Mouse (Mus musculus) liver, embryonic 12.5 days (tissue): ENCODE results near the gene Il1rapl2. TPM values are rescaled to one million over a fixed set of nuclear protein-coding genes. Genes with fewer than 3 reads are reported as not detected.

Experiments used
- ATAC-seq: fragments of 200-750 bp; cut with Nextera tagmentation; 2 replicates; pipeline ENCODE4 v1.8.0; 2017; ENCODE audit warnings: moderate number of reproducible peaks, mild to moderate bottlenecking, moderate library complexity
- H3K27ac ChIP-seq: fragments of 300-500 bp; sonication (generic); 2 replicates; pipeline ENCODE4 v1.5.1; 2016; ENCODE audit warnings: mild to moderate bottlenecking
- H3K27me3 ChIP-seq: fragments of 300-500 bp; sonication (generic); replicated peaks from 2 replicates; pipeline ENCODE4 v1.6.1; 2016; ENCODE audit warnings: mild to moderate bottlenecking, moderate library complexity
- H3K36me3 ChIP-seq: fragments of 300-500 bp; sonication (generic); 2 replicates; pipeline ENCODE4 v1.6.1; 2016; ENCODE audit warnings: mild to moderate bottlenecking, moderate library complexity
- H3K4me1 ChIP-seq: fragments of 300-500 bp; sonication (generic); 2 replicates; pipeline ENCODE4 v1.6.1; 2016
- H3K4me2 ChIP-seq: fragments of 300-500 bp; sonication (generic); 2 replicates; pipeline ENCODE4 v1.6.1; 2016; ENCODE audit warnings: mild to moderate bottlenecking, moderate library complexity
- H3K4me3 ChIP-seq: fragments of 300-500 bp; sonication (generic); 2 replicates; pipeline ENCODE4 v1.5.1; 2016; ENCODE audit warnings: mild to moderate bottlenecking, moderate library complexity
- H3K9ac ChIP-seq: fragments of 300-500 bp; sonication (generic); 2 replicates; pipeline ENCODE4 v1.6.1; 2016; ENCODE audit warnings: mild to moderate bottlenecking, moderate library complexity
- H3K9me3 ChIP-seq: fragments of 300-500 bp; sonication (generic); replicated peaks from 2 replicates; pipeline ENCODE4 v1.6.1; 2016; ENCODE audit warnings: mild to moderate bottlenecking, moderate library complexity
- WGBS: fragments of 180-500 bp; shearing (Covaris S2); methylation state at CpG from one replicate; pipeline ENCODE4 v1.1.7; 2016; ENCODE audit not compliant: insufficient replicate concordance; 5-methylcytosine and 5-hydroxymethylcytosine counted together
- polyA plus RNA-seq: library from polyadenylated mRNA; unstranded; fragments of >200 nt; fragmentation: Nextera tagmentation; extraction: Ambion mirVana; gene quantifications from 2 replicates; pipeline ENCODE4 v1.2.1, GENCODE M21; 2016

The Il1rapl2 gene
- polyA plus RNA-seq, 1 experiment from 2014 or later: not detected

DNA sequence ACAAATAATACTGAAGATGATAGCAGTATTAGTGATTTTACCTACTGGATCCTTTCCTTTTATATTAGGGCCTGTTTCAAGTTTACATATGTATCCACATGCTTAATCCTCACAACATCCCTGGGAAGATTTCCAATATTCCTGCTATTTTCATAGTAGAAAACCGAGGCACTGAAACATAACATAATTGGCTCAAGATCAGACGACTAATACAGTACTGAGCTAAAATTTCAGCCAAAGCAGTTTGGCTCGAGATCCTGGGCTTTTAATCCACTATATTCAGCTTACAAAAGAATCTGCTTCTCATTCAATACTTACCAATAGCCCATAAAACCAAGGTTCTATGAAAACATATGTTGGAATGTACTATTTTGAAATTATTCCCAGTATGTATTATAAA, 239.1 kb downstream of the Il1rapl2 start:
- H3K9ac ChIP-seq: no peak overlapping the region
- no peak overlapping the region for H3K4me2 ChIP-seq
- no peak overlapping the region for H3K27ac ChIP-seq
- ATAC-seq: no peak
- H3K27me3 ChIP-seq: no peaks in the 10 kb centered on the region
- H3K9me3 ChIP-seq: no peaks in the 10 kb centered on the region
- no peak overlapping the region for H3K4me3 ChIP-seq
- WGBS: 43% methylated on average over 3 of the region's 3 CpGs
- no peaks in the 10 kb centered on the region for H3K4me1 ChIP-seq
- H3K36me3 ChIP-seq: no peaks in the 10 kb centered on the region

GRCm38 (mm10) chrX:137812151-137812550, 241.7 kb downstream of the Il1rapl2 start:
- Histone ChIP-seq H3K27ac (no peak overlapping the region), H3K36me3 (no peaks in the 10 kb centered on the region), H3K9me3 (no peaks in the 10 kb centered on the region), H3K4me3 (no peak overlapping the region), H3K4me1 (no peaks in the 10 kb centered on the region), H3K27me3 (no peaks in the 10 kb centered on the region), H3K4me2 (no peak overlapping the region), H3K9ac (no peak overlapping the region)
- ATAC-seq: no peak
- WGBS: 35% methylated on average over 1 of the region's 1 CpGs

- Histone ChIP-seq H3K27ac (no peak overlapping the region), H3K36me3 (no peaks in the 10 kb centered on the region), H3K9ac (no peak overlapping the region), H3K27me3 (no peaks in the 10 kb centered on the region), H3K4me2 (no peak overlapping the region), H3K4me1 (no peaks in the 10 kb centered on the region), H3K4me3 (no peak overlapping the region), H3K9me3 (no peaks in the 10 kb centered on the region)
- no peak for ATAC-seq
- 39% methylated on average over 3 of the region's 3 CpGs for WGBS
Observed at GRCm38 (mm10) chrX:137848936-137849335, 278.5 kb downstream of the Il1rapl2 start.

- H3K27me3 ChIP-seq: no peaks in the 10 kb centered on the region
- no peaks in the 10 kb centered on the region for H3K9me3 ChIP-seq
- H3K4me1 ChIP-seq: no peaks in the 10 kb centered on the region
- no peak overlapping the region for H3K4me2 ChIP-seq
- no peak for ATAC-seq
- H3K4me3 ChIP-seq: no peak overlapping the region
- no peak overlapping the region for H3K27ac ChIP-seq
- H3K36me3 ChIP-seq: no peaks in the 10 kb centered on the region
- no peak overlapping the region for H3K9ac ChIP-seq
Observed at GRCm38 (mm10) chrX:137923490-137923889, 353.1 kb downstream of the Il1rapl2 start.

DNA sequence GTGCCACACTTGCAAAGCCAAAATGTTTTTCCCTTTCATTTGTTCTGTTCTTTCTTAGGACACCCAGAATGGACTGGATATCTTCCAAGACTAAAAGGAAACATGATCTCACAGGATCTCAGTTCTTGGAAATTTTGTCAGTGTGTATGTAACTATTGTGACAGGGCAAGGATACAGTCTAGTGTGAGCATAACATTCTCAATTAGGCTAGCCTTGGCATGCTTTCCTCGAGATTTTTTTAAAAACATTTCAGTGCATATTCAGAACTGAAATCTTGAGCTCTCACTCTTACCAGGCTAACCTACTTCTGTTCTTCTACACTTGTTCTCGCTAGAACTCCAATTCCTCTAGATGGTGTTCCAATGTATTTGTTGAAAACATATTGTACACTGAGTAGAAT, 356.4 kb downstream of the Il1rapl2 start:
- Histone ChIP-seq H3K4me1 (no peaks in the 10 kb centered on the region), H3K4me3 (no peak overlapping the region), H3K9me3 (no peaks in the 10 kb centered on the region), H3K9ac (no peak overlapping the region), H3K27ac (no peak overlapping the region), H3K4me2 (no peak overlapping the region), H3K36me3 (no peaks in the 10 kb centered on the region), H3K27me3 (no peaks in the 10 kb centered on the region)
- 44% methylated on average over 2 of the region's 2 CpGs for WGBS
- ATAC-seq: no peak

GRCm38 (mm10) chrX:137947741-137948140, 377.3 kb downstream of the Il1rapl2 start:
- Histone ChIP-seq H3K9ac (no peak overlapping the region), H3K27ac (no peak overlapping the region), H3K4me1 (no peaks in the 10 kb centered on the region), H3K27me3 (no peaks in the 10 kb centered on the region), H3K36me3 (no peaks in the 10 kb centered on the region), H3K9me3 (no peaks in the 10 kb centered on the region), H3K4me3 (no peak overlapping the region), H3K4me2 (no peak overlapping the region)
- WGBS: 64% methylated on average over 1 of the region's 1 CpGs
- ATAC-seq: no peak

- no peaks in the 10 kb centered on the region for H3K4me1 ChIP-seq
- H3K36me3 ChIP-seq: no peaks in the 10 kb centered on the region
- H3K27ac ChIP-seq: no peak overlapping the region
- no peak overlapping the region for H3K4me3 ChIP-seq
- no peak overlapping the region for H3K4me2 ChIP-seq
- ATAC-seq: no peak
- no peaks in the 10 kb centered on the region for H3K9me3 ChIP-seq
- H3K27me3 ChIP-seq: no peaks in the 10 kb centered on the region
- no peak overlapping the region for H3K9ac ChIP-seq
- 66% methylated on average over 5 of the region's 5 CpGs for WGBS
Observed at GRCm38 (mm10) chrX:137971306-137971705, 400.9 kb downstream of the Il1rapl2 start.

DNA sequence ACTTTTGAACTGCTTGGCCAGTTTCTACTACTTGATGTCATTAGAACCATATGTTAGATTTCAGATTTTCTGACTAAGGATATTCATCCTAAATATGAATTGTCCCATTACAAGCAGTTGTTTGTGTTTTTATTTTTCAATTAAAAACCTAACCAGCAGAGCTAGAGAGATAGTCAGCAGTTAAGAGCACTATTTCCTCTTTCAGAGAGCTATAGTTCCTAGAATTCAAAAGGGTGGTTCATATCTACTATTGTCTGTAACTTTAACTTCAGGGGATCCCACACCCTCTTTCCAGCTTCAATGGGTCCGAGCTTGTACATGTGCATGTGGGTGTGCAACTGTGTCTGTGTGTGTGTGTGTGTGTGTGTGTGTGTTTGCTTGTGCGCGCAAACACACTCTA, 472.7 kb downstream of the Il1rapl2 start:
- no peak overlapping the region for H3K4me2 ChIP-seq
- no peak overlapping the region for H3K27ac ChIP-seq
- ATAC-seq: no peak
- H3K4me1 ChIP-seq: no peaks in the 10 kb centered on the region
- no peaks in the 10 kb centered on the region for H3K36me3 ChIP-seq
- no peaks in the 10 kb centered on the region for H3K9me3 ChIP-seq
- no peak overlapping the region for H3K4me3 ChIP-seq
- WGBS: 60% methylated on average over 3 of the region's 3 CpGs
- H3K27me3 ChIP-seq: no peaks in the 10 kb centered on the region
- H3K9ac ChIP-seq: no peak overlapping the region

DNA sequence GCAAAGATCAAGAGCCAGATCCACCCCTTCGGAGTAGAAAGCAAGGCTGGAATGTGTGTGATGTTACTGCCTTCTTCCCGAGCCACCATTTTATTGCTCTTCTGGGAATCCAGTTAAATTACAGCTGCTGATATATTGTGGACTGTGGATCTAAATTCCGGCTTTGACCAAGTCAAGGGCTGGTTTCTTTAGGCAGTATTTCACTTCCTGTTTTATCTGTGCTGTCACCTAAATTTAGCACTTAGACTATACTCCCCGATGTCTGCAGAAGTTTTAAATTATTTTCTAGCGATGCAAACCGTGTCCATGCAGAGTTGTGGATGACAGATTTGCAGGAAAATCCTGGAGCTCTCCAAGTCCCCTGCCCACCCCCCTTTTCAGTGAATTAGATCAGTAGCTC, 533.5 kb downstream of the Il1rapl2 start:
- Histone ChIP-seq H3K4me2 (no peak overlapping the region), H3K36me3 (no peaks in the 10 kb centered on the region), H3K27me3 (no peaks in the 10 kb centered on the region), H3K27ac (no peak overlapping the region), H3K4me1 (no peaks in the 10 kb centered on the region), H3K9ac (no peak overlapping the region), H3K4me3 (no peak overlapping the region), H3K9me3 (no peaks in the 10 kb centered on the region)
- ATAC-seq: no peak
- WGBS: 52% methylated on average over 6 of the region's 6 CpGs

GRCm38 (mm10) chrX:138104668-138105067, 534.3 kb downstream of the Il1rapl2 start:
- Histone ChIP-seq H3K27ac (no peak overlapping the region), H3K36me3 (no peaks in the 10 kb centered on the region), H3K9ac (no peak overlapping the region), H3K4me2 (no peak overlapping the region), H3K9me3 (no peaks in the 10 kb centered on the region), H3K27me3 (no peaks in the 10 kb centered on the region), H3K4me3 (no peak overlapping the region), H3K4me1 (no peaks in the 10 kb centered on the region)
- no peak for ATAC-seq
- WGBS: 68% methylated on average over 3 of the region's 3 CpGs

GRCm38 (mm10) chrX:138170146-138170545, 599.7 kb downstream of the Il1rapl2 start:
- no peaks in the 10 kb centered on the region for H3K9me3 ChIP-seq
- no peak for ATAC-seq
- H3K4me1 ChIP-seq: no peaks in the 10 kb centered on the region
- 16% methylated on average over 3 of the region's 3 CpGs for WGBS
- H3K27ac ChIP-seq: no peak overlapping the region
- no peak overlapping the region for H3K4me3 ChIP-seq
- H3K36me3 ChIP-seq: no peaks in the 10 kb centered on the region
- no peaks in the 10 kb centered on the region for H3K27me3 ChIP-seq
- no peak overlapping the region for H3K4me2 ChIP-seq
- H3K9ac ChIP-seq: no peak overlapping the region

DNA sequence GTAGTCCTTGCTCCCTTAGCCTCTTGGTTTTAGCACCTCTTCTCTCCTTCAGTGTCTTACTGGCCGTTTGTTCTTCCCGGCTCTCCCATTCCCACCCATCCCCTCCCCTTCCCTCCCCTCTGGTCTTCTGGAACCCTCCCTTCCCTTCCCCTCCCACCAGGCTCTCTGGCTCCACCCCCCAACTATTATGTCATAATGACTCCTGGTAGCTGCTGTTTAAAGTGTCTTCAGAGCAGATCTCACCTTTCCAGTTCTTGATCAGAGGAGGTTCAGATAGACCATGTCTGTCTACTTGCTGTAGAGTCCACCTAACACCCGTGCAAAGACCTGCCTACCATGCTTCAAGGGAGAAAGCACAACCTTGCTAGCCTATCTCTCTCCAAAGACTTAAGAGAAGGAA, 639.1 kb downstream of the Il1rapl2 start, which contains the start of gene Tex13a:
Gene Tex13a (minus strand): TSS at position 101 of the 400 bp plus-strand sequence.
- Histone ChIP-seq H3K36me3 (no peaks in the 10 kb centered on the region), H3K4me1 (no peaks in the 10 kb centered on the region), H3K4me3 (no peak within 1 kb of the TSS), H3K9ac (no peak within 1 kb of the TSS), H3K4me2 (no peak within 1 kb of the TSS), H3K27me3 (no peaks in the 10 kb centered on the region), H3K9me3 (no peaks in the 10 kb centered on the region), H3K27ac (no peak within 1 kb of the TSS)
- no peak for ATAC-seq
- WGBS: 75% methylated on average over 3 of the region's 3 CpGs

DNA sequence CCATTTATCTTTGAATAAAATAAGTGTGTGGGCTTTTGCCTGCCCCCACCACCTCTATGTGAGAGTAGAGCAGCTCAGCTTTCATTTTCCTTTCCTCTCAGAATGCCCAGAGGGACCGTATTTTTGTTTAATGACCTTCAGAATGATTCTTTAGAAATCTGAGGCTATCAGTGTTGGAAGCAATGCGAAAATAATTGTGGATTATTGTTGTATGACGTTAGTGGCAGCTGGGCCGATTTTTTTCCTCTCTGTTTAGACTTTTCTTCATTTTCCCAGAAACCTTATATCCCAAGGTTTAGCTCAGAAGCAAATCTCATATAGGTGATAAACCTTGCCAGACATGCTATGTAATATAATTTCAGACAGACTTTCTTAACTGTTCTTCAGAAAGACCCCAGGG, 664.2 kb downstream of the Il1rapl2 start:
- no peaks in the 10 kb centered on the region for H3K36me3 ChIP-seq
- H3K27me3 ChIP-seq: no peaks in the 10 kb centered on the region
- H3K9me3 ChIP-seq: no peaks in the 10 kb centered on the region
- H3K27ac ChIP-seq: no peak overlapping the region
- ATAC-seq: no peak
- WGBS: 76% methylated on average over 4 of the region's 4 CpGs
- no peaks in the 10 kb centered on the region for H3K4me1 ChIP-seq
- H3K4me3 ChIP-seq: no peak overlapping the region
- H3K4me2 ChIP-seq: no peak overlapping the region
- H3K9ac ChIP-seq: no peak overlapping the region
